Mouse (Mus musculus): Measurements from ENCODE around the gene Wnt11. TPM values are rescaled to one million over a fixed set of nuclear protein-coding genes. Genes with fewer than 3 reads are reported as not detected.
A peak's percentile ranks its signal among the peaks of the same experiment; 100 is the strongest.

The Wnt11 gene
- total RNA-seq, 2 experiments from 2014 or later = 5.1 to 9.2 TPM

DNA sequence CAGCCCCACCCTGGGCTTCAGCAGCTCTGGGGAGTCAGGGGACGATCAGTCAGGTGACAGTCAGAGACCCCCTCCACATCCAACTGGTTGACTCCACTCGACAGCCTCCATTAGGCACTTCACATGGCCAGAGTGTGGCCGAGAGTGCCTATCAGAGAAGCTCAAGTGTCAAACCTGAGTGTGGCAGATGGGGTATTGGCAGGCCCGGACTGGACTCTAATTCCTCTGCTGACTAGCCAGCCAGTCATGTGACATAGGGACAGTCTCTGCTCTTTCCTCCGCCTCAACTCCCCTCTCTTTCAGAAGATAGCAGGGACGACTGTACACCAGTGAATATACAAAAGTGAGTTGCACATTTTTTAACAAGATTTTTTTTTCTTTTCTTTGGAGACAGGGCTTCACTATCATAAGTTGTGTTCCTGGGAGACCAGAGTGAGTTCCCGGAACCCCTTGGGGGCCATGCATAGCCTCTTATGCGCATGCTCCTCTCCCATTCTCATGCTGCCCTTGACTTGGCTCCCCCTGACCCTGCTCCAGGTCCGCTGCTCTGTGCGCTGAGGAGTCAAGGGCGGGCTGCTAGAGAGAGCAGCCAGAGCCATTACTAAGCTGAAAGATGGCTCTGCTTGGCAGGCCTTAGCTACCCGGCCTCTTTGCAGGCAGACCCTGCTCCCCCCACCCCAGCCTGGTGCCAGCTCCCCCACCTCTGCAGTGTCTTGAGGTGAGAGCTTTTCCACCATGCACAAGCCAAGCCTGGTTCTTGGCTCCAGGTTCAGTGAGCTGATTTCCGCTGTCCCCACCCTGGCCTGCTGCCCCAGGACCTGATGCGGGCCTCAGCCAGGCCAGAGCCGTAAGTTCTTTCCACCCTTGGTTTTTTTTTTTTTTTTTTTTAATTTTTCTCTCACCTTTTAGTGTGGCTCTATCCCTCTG is 10.8 kb upstream of the Wnt11 start:
- DNase-seq = no peak
- intact Hi-C loops (cut with DNase I) = no loop called here

DNA sequence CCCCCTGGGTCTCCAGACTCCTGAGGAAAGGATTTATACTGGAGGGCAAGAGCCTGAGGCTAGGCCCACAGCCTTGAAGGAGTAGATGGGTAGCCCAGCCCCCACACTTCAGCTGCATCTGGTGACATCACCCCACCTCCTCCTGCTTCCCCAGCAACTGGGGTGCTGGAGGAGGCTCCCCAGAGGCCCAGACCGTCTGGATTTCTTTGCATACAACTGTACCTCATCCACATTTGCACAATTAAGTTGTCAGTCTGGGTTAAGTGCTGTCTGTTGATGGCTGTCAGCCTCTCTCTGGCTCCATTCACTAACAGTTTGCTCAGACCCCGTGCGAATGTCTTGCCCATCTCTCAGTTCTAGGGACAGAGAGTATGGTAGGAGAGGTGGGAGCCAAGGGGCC is 6.9 kb upstream of the Wnt11 start:
- no peak for DNase-seq
- intact Hi-C loops (cut with DNase I) = no loop called here

DNA sequence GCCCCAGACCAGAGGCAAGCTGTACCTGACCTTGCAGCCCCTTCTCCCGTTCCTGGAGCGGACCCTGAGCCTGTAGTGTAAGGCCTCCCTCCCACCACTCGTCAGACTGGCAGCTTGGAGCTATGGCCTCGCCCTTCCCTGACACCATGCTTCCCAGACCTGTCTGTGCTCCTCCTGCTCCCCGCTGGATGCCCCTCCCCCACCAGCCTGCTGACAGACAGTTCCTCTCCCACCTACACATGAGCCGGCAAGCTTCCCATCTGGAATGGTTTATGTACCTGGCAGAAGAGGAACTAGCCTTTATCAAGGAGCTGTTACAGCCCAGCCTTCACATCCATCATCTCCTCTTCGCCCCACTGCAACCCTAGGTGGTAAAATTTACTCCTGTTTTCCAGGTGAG is 6.0 kb upstream of the Wnt11 start:
- DNase-seq = no peak
- intact Hi-C loops (cut with DNase I) = no loop called here

DNA sequence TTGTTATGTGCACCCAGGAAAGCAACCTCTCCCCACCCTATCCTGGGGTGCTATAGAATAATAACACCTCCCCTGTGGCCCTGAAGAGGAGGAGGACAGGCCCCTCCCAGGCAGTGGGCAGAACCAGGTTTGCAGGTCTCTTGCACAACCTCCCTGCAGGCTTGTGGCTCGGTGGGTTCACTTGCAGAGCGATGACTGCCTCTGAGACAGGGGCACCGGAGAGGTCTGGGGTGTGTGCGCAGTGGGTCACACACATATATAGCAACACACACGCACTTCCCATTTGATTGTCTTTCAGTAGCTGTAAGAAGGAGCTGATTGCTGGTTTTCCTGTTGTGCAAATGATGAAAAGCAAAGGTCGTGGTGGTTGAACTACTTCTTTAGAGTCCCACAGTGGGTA is 3.6 kb upstream of the Wnt11 start:
- intact Hi-C loops (cut with DNase I) = no loop called here
- no peak for DNase-seq

DNA sequence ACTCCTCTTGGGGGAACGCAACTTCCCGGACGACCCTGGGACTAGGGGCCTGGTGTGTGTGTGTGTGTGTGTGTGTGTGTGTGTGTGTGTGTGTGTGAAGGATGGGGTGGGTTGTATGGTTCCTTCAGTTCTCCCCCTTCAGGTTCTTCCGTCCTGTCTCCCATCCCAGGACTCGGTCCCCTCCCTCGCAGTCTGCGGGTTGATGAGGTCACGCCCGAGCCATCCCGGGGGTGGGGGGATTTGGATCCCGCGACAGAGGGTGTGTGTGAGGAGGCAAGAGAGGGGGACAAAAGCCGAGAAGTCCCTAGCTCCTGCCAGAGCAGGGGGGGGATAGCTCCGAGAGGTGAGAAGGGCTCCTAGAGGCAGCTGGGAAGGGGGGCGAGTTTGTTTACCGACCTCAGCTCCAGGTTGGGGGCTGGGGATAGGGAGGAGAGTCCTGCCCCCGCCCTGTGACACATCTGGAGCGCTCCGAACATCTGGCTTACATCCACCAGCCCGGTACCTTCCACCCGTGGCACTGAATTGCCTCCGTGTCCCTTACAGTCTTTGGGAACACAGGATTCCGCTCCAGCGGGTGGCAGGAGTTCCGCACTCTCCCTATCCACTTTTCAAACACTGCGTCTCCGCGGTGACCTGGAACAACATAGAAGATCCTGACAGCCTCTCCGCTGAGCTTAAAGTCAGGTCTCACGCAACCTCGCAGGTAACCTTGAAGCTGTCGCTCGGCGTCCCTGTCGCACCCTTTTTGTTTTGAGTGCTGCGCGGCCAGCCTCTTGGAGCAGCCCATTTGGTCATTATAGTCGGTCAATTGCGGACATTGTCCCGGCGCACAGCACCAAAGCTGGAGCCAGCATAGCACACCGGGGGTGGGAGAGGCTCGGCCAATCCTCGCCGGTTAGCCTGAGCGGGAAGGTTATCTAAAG is 868 bp downstream of the Wnt11 start:
- intact Hi-C loops (cut with DNase I) = loop anchor here (2.0 kb wide), 2 partner anchors 19 to 57 kb away; no protein-coding TSS in a partner anchor
- DNase-seq = peak; percentile 38 to 49

DNA sequence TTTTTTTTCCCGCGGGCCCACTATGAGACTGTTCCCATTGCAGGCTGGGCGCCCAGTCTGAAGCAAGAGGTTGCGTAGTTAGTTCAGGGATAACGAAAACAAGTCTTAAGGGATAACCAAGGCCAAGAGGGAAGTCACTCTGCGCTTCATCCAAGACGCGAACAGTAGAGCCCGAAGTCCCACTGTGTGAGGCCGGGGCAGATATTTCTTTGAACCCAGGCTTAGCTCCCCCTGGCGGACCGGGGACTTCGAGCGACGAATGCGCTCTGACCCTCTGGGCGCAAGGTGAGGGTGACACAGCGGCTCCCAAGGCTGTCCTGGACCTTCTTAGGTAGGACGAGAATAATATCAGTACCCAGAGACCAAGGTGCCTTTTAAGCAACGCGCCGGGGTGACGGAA is 1.7 kb downstream of the Wnt11 start:
- intact Hi-C loops (cut with DNase I) = loop anchor here (2.0 kb wide), 1 partner anchor 58 kb away; no protein-coding TSS in a partner anchor
- peak; percentile 84 to 86 for DNase-seq

DNA sequence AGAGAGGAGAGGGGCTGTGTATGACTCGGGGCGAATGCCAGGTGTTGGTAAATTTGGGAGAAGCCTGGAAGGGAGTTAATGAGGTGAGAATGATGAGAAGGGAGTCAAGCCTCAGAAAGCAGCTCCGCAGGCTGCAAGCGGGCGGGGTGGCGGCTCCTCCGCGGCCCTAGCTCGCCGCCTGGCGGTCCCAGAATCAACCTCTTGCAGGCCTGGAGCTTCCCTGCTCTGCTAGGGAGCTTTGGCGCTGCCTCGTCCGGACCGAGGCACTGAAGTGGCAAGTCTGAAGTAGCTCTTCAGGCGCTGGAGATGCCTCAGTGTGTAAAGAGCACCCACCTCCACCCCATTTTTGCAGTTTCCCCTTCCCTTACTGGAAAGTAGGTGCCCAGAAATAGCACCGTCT is 3.0 kb downstream of the Wnt11 start:
- DNase-seq = peak; percentile 81 to 85
- intact Hi-C loops (cut with DNase I) = loop anchor here (1.0 to 2.0 kb wide), 3 partner anchors 59 to 241 kb away; no protein-coding TSS in a partner anchor

DNA sequence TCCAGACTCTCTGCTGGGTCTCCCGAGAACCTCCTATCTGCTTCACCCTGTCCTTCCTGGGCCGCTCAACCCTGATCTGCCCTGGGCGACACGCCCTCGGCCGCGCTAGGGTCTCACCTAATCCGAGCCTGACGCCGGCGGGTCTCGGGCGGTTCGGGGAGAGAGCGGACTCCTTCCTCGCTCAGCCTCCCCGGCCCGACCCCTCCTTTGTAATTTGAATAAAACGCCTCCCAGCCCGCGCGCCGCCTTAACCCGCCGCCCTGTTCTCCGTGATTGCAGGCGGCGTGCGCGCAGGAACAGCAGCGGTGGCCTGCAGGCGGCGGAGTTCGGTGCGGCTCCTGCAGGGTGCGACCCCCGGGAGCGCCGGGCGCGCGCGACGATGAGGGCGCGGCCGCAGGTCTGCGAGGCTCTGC is 3.8 kb downstream of the Wnt11 start:
- DNase-seq = peak; percentile 57 to 60
- intact Hi-C loops (cut with DNase I) = loop anchor here (1.0 kb wide), 2 partner anchors 95 to 241 kb away; no protein-coding TSS in a partner anchor

DNA sequence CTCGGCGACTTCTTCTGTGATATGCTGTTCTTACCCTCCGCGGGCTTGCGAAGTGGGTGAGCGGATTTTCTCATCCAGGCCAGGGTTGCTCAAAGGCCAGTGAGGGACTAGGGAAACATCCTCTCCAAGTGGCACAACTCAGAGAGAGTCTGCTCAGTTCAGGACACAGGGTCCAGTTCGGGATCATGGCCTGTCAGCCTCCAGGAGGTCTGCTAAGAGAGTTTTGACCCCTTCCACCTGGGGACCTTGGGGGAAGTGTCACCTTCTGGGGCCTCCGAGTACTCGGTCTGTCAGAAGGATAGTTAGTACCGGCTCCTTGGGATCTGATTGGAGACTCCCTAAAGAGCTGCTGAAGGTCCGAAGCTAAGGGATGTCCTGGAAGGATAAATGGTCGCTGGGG is 4.4 kb downstream of the Wnt11 start:
- DNase-seq = no peak
- intact Hi-C loops (cut with DNase I) = no loop called here

DNA sequence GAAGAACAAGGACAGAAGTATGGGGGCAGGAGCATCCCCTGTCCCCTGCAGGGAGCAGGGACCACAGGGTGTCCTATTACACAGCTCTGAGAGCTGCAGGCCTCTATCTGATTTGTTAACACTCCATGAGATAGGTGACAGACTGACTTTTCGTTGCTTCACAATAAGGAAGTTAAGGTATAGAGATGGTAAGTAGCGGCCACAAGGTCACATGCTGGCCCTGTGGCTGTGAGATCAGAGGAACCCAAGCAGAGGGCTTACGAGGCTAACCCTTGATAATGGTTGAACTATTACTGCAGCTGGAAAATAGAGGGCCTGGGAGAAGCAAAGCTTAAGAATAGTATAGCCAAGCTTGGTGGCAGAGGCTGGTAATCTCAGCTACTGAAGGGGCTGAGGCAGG is 5.9 kb downstream of the Wnt11 start:
- intact Hi-C loops (cut with DNase I) = no loop called here
- no peak for DNase-seq

DNA sequence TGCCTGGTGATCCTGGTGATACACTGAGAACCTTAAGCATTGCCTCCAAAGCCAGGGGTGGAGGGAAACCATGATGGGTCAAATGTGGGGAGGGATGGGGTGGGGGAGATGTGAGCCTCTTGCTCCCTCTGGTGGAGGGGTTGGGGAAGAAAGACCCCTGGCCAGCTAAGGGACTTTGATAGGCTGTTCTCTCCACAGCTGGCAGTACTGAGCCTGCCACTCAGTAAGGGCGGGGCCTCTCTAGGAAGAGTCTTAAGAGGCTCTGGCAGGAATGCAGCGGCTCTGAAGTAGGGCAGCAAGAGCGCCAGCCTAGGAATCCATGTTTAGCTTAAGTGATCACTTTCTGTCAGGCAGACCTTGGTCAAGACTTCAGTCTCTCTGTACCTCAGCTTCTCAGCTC is 6.9 kb downstream of the Wnt11 start:
- DNase-seq = no peak
- intact Hi-C loops (cut with DNase I) = no loop called here

DNA sequence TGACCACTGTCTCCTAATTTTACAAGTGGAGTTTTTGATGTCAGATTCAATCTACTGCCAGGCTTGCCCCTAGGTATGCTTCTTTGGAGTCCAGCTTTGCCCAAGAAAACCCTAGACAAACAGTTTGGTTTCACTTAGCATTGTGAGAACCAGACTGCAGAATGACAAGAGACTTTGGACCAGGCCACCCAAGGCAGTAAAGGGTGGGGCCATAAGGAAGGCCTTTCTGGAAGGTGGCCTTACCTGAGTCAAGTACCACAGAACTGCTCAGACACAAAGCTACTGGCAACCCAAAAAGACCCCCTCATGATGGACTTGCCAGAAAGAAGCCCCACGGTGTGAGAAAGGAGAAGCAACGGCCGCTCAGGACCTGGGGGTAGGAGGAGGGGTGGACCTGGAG is 8.1 kb downstream of the Wnt11 start:
- DNase-seq = no peak
- intact Hi-C loops (cut with DNase I) = no loop called here

DNA sequence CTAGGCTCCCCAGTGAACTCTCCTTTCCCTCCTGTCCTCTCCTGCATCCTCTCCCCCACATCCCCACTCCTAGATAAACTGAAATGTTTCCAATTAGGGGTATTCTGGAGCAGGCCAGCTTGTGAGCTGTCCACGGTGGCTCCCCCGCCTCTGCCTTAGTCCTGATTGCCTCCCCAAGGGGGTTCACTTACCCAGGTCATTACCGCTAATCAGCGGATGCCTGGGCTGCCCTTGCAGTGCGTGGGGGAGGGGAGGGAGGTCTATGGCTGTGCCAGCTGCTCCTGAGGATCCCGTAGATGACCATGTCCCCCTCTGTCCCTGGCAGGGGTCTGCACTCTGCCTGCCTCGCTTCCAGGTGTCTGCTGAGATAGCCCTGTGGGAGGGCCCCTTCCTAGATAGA is 8.7 kb downstream of the Wnt11 start:
- intact Hi-C loops (cut with DNase I) = no loop called here
- DNase-seq = no peak

DNA sequence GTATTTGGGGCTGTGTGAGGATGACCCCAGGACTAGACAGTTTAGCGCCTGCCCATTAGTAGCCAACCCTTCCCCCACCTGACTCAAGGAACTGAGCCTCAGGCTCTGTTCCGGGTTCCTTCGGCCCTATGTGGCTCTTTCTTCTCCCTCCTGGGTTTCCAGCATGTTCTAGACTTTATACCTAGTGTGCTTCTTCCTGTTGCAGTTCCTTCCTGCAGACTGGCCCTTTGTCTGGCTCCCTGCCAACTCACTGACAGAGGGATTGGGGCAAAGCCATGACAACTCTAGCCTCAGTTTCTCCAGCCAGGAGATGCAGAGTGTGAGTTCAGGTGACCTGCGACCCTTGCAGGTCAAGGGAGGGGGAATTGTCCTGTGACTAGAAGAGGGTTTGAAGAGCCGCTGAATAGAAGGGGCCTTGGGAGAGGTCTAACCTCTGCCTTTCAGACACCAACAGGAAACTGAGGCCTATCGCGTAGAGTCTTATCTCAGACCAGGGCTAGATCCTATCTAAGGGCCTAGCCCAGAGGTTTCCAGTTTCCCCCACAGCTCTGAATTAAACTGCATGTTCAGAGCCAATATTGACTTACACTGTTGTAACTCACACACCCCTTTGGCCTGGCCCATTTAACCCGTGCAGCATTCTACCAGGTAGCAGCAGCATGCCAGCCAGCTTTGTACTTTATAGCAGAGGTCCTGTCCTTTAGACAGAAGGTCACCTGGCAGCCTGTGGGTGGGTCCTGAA is 14.2 kb downstream of the Wnt11 start:
- no peak for DNase-seq
- intact Hi-C loops (cut with DNase I) = no loop called here

DNA sequence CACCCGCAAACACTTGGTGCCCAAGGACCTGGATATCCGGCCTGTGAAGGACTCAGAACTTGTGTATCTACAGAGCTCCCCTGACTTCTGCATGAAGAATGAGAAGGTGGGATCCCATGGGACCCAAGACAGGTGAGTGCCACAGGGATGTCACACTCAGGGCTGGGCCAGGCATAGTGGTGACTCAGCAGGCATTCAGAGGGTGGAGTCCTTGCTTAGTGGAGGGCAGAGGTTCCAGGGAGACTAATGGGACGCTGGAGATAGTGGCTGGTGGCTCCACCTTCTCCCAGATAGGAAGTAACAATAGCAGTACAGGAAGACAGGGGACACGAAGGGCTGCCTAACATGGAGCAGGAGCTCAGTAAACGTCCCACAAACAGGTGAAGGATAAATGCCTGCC is 15.5 kb downstream of the Wnt11 start:
- no peak for DNase-seq
- intact Hi-C loops (cut with DNase I) = no loop called here

DNA sequence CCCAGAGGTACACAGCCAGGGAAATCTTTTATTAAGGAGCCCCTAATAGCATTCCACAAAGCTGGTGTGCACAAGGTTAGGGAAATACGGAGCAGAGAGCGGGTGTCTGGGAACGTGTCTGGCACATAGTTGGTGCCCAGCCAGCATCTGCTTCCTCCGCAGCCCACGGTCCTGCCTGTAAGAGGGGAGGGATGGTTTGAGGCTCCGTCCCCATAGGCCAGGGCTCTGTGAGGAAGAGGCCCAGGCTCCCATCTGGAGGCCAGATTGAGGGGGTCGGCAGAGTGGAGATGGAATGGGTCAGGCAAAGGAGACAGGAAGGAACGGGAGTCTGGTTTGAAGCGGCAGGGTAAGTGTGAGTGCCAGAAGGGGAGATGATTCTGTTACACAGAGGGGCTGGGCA is 16.3 kb downstream of the Wnt11 start:
- intact Hi-C loops (cut with DNase I) = no loop called here
- peak in 1 of 2 experiments; percentile 34 for DNase-seq

DNA sequence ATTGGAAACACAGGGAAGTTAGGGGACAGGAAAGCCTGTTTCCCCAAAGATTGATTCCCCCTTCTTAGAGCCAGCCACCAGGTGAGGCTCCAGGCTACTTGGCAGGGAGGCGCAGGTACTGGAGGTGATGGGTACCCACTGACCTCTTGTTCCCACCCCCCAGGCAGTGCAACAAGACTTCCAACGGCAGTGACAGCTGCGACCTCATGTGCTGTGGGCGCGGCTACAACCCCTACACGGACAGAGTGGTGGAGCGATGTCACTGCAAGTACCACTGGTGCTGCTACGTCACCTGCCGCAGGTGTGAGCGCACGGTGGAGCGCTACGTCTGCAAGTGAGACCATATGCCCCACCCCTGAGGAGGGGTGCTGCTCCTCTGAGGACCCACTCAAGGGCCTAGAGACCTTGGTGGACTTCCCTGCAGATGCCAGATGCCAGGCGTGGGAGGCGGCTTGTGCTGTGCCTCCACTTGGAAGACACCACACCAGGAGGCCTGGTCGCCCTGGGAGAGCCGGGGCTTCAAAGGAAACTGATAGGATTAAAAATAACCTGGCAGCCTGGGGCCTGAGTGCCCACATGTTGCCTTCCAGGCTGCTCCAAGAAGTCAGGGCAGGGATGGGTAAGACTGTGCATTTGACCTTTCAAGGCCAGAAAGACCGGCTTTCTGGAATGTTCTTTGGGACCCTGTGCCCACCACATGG is 18.2 kb downstream of the Wnt11 start:
- peak in 1 of 2 experiments; percentile 15 for DNase-seq
- intact Hi-C loops (cut with DNase I) = no loop called here

DNA sequence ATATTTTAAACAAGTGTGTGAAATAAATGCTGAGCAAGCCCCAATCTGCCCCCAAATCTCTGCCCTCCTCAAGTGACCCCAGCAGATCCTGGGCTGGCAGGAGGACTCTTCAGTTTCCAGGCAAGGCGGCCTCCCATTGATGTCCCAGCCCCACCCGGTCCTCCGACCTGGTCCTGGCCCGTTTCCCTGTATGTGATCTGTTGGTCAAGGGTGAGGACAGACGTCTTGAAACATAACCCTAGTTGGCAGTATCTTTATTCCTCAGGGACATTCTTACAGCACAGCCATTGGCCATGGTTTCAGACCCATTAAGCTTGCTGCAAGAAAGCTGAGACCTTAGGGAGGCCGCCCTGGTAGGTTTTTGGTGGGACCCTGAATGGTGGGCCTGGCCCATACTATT is 18.9 kb downstream of the Wnt11 start:
- no peak for DNase-seq
- intact Hi-C loops (cut with DNase I) = no loop called here

DNA sequence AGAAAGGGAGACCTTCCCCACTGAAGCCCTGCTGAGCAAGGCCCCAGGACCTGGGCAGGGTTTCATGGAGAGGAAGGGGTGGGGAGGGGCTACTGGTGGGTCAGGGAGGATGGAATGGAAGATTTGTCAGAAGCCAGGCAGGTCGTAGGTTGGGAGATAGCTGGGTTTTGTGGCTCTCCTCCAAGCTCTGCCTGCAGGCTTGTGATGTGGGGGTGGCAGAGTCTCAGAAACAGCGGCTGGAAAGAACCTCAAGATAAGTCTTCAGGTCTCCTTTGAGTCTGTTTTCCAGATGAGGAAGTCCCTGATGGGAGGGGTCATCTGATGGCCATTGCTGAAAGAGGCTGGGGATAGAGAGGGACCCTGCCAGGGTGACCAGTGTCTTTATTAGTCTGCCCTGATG is 20.5 kb downstream of the Wnt11 start:
- no peak for DNase-seq
- intact Hi-C loops (cut with DNase I) = no loop called here

DNA sequence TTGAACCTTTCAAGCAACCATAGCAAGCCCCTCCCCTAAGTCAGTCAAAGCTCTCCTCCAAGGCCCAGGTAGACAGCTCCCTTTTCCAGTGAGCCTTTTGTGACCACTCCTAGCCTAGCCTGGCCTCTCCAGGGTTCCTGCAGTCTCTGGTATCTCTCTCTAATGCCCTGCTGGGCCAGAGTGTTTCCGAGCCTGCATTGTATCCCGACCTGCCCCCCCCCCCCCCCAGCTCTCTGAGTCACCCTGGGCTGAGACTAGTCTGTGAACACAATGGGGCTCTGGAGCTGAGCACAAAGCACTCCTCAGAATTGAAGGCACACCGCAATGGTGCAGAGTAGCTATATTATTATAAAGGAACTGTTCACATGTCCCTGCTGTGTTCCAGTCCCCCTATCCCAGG is 21.2 kb downstream of the Wnt11 start:
- intact Hi-C loops (cut with DNase I) = no loop called here
- no peak for DNase-seq

All from heart, postnatal 36 days (tissue).